Mouse (Mus musculus): ENCODE measurements around the gene Ranbp3.
"Not testable (repeated sequence)": the region's sequence is repeated elsewhere in the genome, so short reads cannot be mapped to it uniquely, and the experiment has no call there.

Gene Ranbp3

GRCm38 (mm10) chr17:56672941-56673646 is at the start of gene Ranbp3:
Ranbp3 (plus strand) TSS chr17:56673294.
- DNase-seq (ENCODE audit: extremely low read depth, low read depth) = peak; percentile 95

- no peak for DNase-seq (ENCODE audit: extremely low read depth, low read depth)
Observed at GRCm38 (mm10) chr17:56625495-56625894, 47.6 kb upstream of the Ranbp3 start.

GRCm38 (mm10) chr17:56626260-56626659 is 46.8 kb upstream of the Ranbp3 start:
- DNase-seq (ENCODE audit: extremely low read depth, low read depth) = no peak

GRCm38 (mm10) chr17:56626754-56627470 is 46.2 kb upstream of the Ranbp3 start, which contains the start of gene Lonp1:
Lonp1 (minus strand) TSS chr17:56626887.
- peak; percentile 92 for DNase-seq (ENCODE audit: extremely low read depth, low read depth)

GRCm38 (mm10) chr17:56627530-56628277 is 45.4 kb upstream of the Ranbp3 start, which contains the start of gene Catsperd:
Catsperd (plus strand) TSS chr17:56628143.
- DNase-seq (ENCODE audit: extremely low read depth, low read depth) = no peak

- not testable (repeated sequence) for DNase-seq (ENCODE audit: extremely low read depth, low read depth)
Observed at GRCm38 (mm10) chr17:56629800-56630781, 43.0 kb upstream of the Ranbp3 start.

GRCm38 (mm10) chr17:56631807-56632206 is 41.3 kb upstream of the Ranbp3 start:
- DNase-seq (ENCODE audit: extremely low read depth, low read depth) = no peak

GRCm38 (mm10) chr17:56634023-56634422 is 39.1 kb upstream of the Ranbp3 start:
- DNase-seq (ENCODE audit: extremely low read depth, low read depth) = no peak

GRCm38 (mm10) chr17:56643237-56643636 is 29.9 kb upstream of the Ranbp3 start:
- no peak for DNase-seq (ENCODE audit: extremely low read depth, low read depth)

- DNase-seq (ENCODE audit: extremely low read depth, low read depth) = no peak
Observed at GRCm38 (mm10) chr17:56647546-56647945, 25.5 kb upstream of the Ranbp3 start.

- DNase-seq (ENCODE audit: extremely low read depth, low read depth) = no peak
Observed at GRCm38 (mm10) chr17:56651801-56652200, 21.3 kb upstream of the Ranbp3 start.

GRCm38 (mm10) chr17:56654771-56655170 is 18.3 kb upstream of the Ranbp3 start:
- no peak for DNase-seq (ENCODE audit: extremely low read depth, low read depth)

GRCm38 (mm10) chr17:56655311-56655710 is 17.8 kb upstream of the Ranbp3 start:
- DNase-seq (ENCODE audit: extremely low read depth, low read depth) = no peak

- DNase-seq (ENCODE audit: extremely low read depth, low read depth) = no peak
Observed at GRCm38 (mm10) chr17:56656171-56656570, 16.9 kb upstream of the Ranbp3 start.

- DNase-seq (ENCODE audit: extremely low read depth, low read depth) = no peak
Observed at GRCm38 (mm10) chr17:56663659-56664058, 9.4 kb upstream of the Ranbp3 start.

GRCm38 (mm10) chr17:56664333-56664732 is 8.8 kb upstream of the Ranbp3 start:
- no peak for DNase-seq (ENCODE audit: extremely low read depth, low read depth)

- no peak for DNase-seq (ENCODE audit: extremely low read depth, low read depth)
Observed at GRCm38 (mm10) chr17:56666384-56666783, 6.7 kb upstream of the Ranbp3 start.

- DNase-seq (ENCODE audit: extremely low read depth, low read depth) = no peak
Observed at GRCm38 (mm10) chr17:56667591-56667990, 5.5 kb upstream of the Ranbp3 start.

GRCm38 (mm10) chr17:56668384-56669144 is 4.5 kb upstream of the Ranbp3 start:
- peak; percentile 49 for DNase-seq (ENCODE audit: extremely low read depth, low read depth)

- no peak for DNase-seq (ENCODE audit: extremely low read depth, low read depth)
Observed at GRCm38 (mm10) chr17:56669766-56670165, 3.3 kb upstream of the Ranbp3 start.
